Comparison of ENCODE assay signal across 26 mouse cellular contexts in genomic region chr2:11164170-11164569, GRCm38 (mm10).
"Had no signal": no experiment of that assay in that cellular context is flagged by ENCODE, and none has a peak within 500 bp of the region (broad histone marks: within the 10 kb centered on the region; RNA-seq: fewer than 3 reads in every experiment).

No protein-coding gene starts in this region.

- H3K27me3 ChIP-seq: hindbrain, embryonic 12.5 days; intestine, embryonic 15.5 days; limb, embryonic 13.5 days; limb, embryonic 15.5 days; liver, embryonic 13.5 days; liver, embryonic 15.5 days had no signal

- H3K36me3 ChIP-seq: hindbrain, embryonic 10.5 days; hindbrain, embryonic 12.5 days; intestine, embryonic 15.5 days; limb, embryonic 13.5 days; limb, embryonic 15.5 days; liver, embryonic 13.5 days; liver, embryonic 15.5 days had no signal

- H3K4me3 ChIP-seq: gastrocnemius, adult 2 months; heart, adult 2 months; hindbrain, embryonic 10.5 days; hindbrain, embryonic 12.5 days; intestine, embryonic 15.5 days; layer of hippocampus, adult 2 months; left cerebral cortex, adult 2 months; limb, embryonic 13.5 days; limb, embryonic 15.5 days; liver, embryonic 13.5 days; liver, embryonic 15.5 days had no signal

- H3K4me2 ChIP-seq: heart, embryonic 11.5 days; hindbrain, embryonic 12.5 days; hindbrain, embryonic 14.5 days; intestine, embryonic 15.5 days; limb, embryonic 13.5 days; limb, embryonic 15.5 days; liver, embryonic 13.5 days; liver, embryonic 15.5 days had no signal

- H3K9me3 ChIP-seq: hindbrain, embryonic 10.5 days; hindbrain, embryonic 12.5 days; intestine, embryonic 15.5 days; limb, embryonic 13.5 days; limb, embryonic 15.5 days; liver, embryonic 13.5 days; liver, embryonic 15.5 days had no signal

- H3K4me1 ChIP-seq: hindbrain, embryonic 10.5 days; hindbrain, embryonic 12.5 days; intestine, embryonic 15.5 days; limb, embryonic 13.5 days; limb, embryonic 15.5 days; liver, embryonic 13.5 days; liver, embryonic 15.5 days had no signal

- H3K9ac ChIP-seq: hindbrain, embryonic 12.5 days; hindbrain, embryonic 14.5 days; intestine, embryonic 15.5 days; limb, embryonic 13.5 days; limb, embryonic 15.5 days; liver, embryonic 13.5 days; liver, embryonic 15.5 days had no signal

- DNase-seq: gastrocnemius, adult 2 months; gastrocnemius, postnatal 10 days; gastrocnemius, postnatal 25 days; heart, adult 2 months; heart, postnatal 10 days; heart, postnatal 4 days; kidney, adult 18-20 months; kidney, adult 8-10 months; kidney, postnatal 10 days; kidney, postnatal 25 days; kidney, postnatal 4 days; left cerebral cortex, postnatal 4 days; liver, embryonic 13.5 days had no signal

- ATAC-seq: hindbrain, embryonic 16.5 days; inflammation-experienced regulatory T-cells, adult 6 months; intestine, embryonic 15.5 days; intestine, postnatal 0 days had no signal

- H3K27ac ChIP-seq: gastrocnemius, adult 2 months; heart, adult 2 months; hindbrain, embryonic 10.5 days; hindbrain, embryonic 12.5 days; hindbrain, embryonic 14.5 days; intestine, embryonic 15.5 days; layer of hippocampus, adult 2 months; left cerebral cortex, adult 2 months; limb, embryonic 13.5 days; limb, embryonic 15.5 days; liver, embryonic 13.5 days; liver, embryonic 15.5 days had no signal
